Mouse (Mus musculus): Measurements from ENCODE around the gene Hist1h2bj. TPM values are rescaled to one million over a fixed set of nuclear protein-coding genes. Genes with fewer than 3 reads are reported as not detected.
A peak's percentile ranks its signal among the peaks of the same experiment; 100 is the strongest.

The Hist1h2bj gene
- polyA plus RNA-seq (2012; rRNA removed) = 0.78 and 1.6 TPM in 2 replicates

GRCm38 (mm10) chr13:22042568-22043502, at the start of gene Hist1h2bj, which contains the start of gene Hist1h2ag:
TSS of gene Hist1h2bj (plus strand) at chr13:22043214.
TSS of gene Hist1h2ag (minus strand) at chr13:22042944.
- DNase-seq (ENCODE audit: extremely low spot score in 1 of 2, low spot score in 1 of 2) = peak; percentile 96 to 98

- peak in 1 of 2 experiments; percentile 64 for DNase-seq (ENCODE audit: extremely low spot score in 1 of 2, low spot score in 1 of 2)
Measured at GRCm38 (mm10) chr13:21993957-21994738, 48.9 kb upstream of the Hist1h2bj start.

- DNase-seq (ENCODE audit: extremely low spot score in 1 of 2, low spot score in 1 of 2) = no peak
Measured at GRCm38 (mm10) chr13:21994896-21995295, 48.1 kb upstream of the Hist1h2bj start.

GRCm38 (mm10) chr13:21995331-21995914, 47.6 kb upstream of the Hist1h2bj start:
- no peak for DNase-seq (ENCODE audit: extremely low spot score in 1 of 2, low spot score in 1 of 2)

- DNase-seq (ENCODE audit: extremely low spot score in 1 of 2, low spot score in 1 of 2) = peak in 1 of 2 experiments; percentile 29
Measured at GRCm38 (mm10) chr13:21996101-21996839, 46.7 kb upstream of the Hist1h2bj start.

- DNase-seq (ENCODE audit: extremely low spot score in 1 of 2, low spot score in 1 of 2) = no peak
Measured at GRCm38 (mm10) chr13:21996840-21997185, 46.2 kb upstream of the Hist1h2bj start.

- DNase-seq (ENCODE audit: extremely low spot score in 1 of 2, low spot score in 1 of 2) = no peak
Measured at GRCm38 (mm10) chr13:21997201-21997820, 45.7 kb upstream of the Hist1h2bj start.

- DNase-seq (ENCODE audit: extremely low spot score in 1 of 2, low spot score in 1 of 2) = no peak
Measured at GRCm38 (mm10) chr13:21997821-21998220, 45.2 kb upstream of the Hist1h2bj start.

GRCm38 (mm10) chr13:21998412-21998811, 44.6 kb upstream of the Hist1h2bj start:
- DNase-seq (ENCODE audit: extremely low spot score in 1 of 2, low spot score in 1 of 2) = no peak

GRCm38 (mm10) chr13:21999147-21999546, 43.9 kb upstream of the Hist1h2bj start:
- DNase-seq (ENCODE audit: extremely low spot score in 1 of 2, low spot score in 1 of 2) = no peak

- DNase-seq (ENCODE audit: extremely low spot score in 1 of 2, low spot score in 1 of 2) = no peak
Measured at GRCm38 (mm10) chr13:22001346-22001745, 41.7 kb upstream of the Hist1h2bj start.

- no peak for DNase-seq (ENCODE audit: extremely low spot score in 1 of 2, low spot score in 1 of 2)
Measured at GRCm38 (mm10) chr13:22001823-22002222, 41.2 kb upstream of the Hist1h2bj start.

- DNase-seq (ENCODE audit: extremely low spot score in 1 of 2, low spot score in 1 of 2) = no peak
Measured at GRCm38 (mm10) chr13:22005605-22006333, 37.2 kb upstream of the Hist1h2bj start.

- DNase-seq (ENCODE audit: extremely low spot score in 1 of 2, low spot score in 1 of 2) = peak in 1 of 2 experiments; percentile 31
Measured at GRCm38 (mm10) chr13:22006334-22007120, 36.5 kb upstream of the Hist1h2bj start.

- no peak for DNase-seq (ENCODE audit: extremely low spot score in 1 of 2, low spot score in 1 of 2)
Measured at GRCm38 (mm10) chr13:22007121-22007510, 35.9 kb upstream of the Hist1h2bj start.

- no peak for DNase-seq (ENCODE audit: extremely low spot score in 1 of 2, low spot score in 1 of 2)
Measured at GRCm38 (mm10) chr13:22007872-22008271, 35.1 kb upstream of the Hist1h2bj start.

GRCm38 (mm10) chr13:22008707-22009106, 34.3 kb upstream of the Hist1h2bj start:
- no peak for DNase-seq (ENCODE audit: extremely low spot score in 1 of 2, low spot score in 1 of 2)

- DNase-seq (ENCODE audit: extremely low spot score in 1 of 2, low spot score in 1 of 2) = no peak
Measured at GRCm38 (mm10) chr13:22009642-22010041, 33.4 kb upstream of the Hist1h2bj start, which contains the start of gene Prss16. TSS of gene Prss16 (minus strand) at chr13:22009742.

Data from frontal cortex, adult 2 months (tissue).